Mouse (Mus musculus): ENCODE measurements at regions not wholly inside any gene's neighbourhood (a gene's known extent, or its start where the extent isn't known, plus 50 kb on each side); places are given as distances from the start of the nearest gene placed in this dataset.

- no peak for TF ChIP-seq MAX (IDR thresholded peaks at IDR 0.05; ENCODE audit: low read depth)
- TF ChIP-seq USF1 (IDR thresholded peaks at IDR 0.05; ENCODE audit: low read depth), result no peak
- no peak for TF ChIP-seq TCF12 (IDR thresholded peaks at IDR 0.05; ENCODE audit: insufficient read depth, poor library complexity, severe bottlenecking)
- TF ChIP-seq MYOG (IDR thresholded peaks at IDR 0.05; ENCODE audit: control insufficient read depth in 1 of 3, insufficient read depth in 1 of 3, insufficient read length in 2 of 3, low read depth in 2 of 3), result no peak
- no peak for TF ChIP-seq SRF (IDR thresholded peaks at IDR 0.05; ENCODE audit: control insufficient read depth, insufficient read length, low read depth)
- no peak for TF ChIP-seq POLR2A (IDR thresholded peaks at IDR 0.05; ENCODE audit: insufficient read length, low read depth)
These were observed 178.8 kb downstream of the Il20rb start for GRCm38 (mm10) chr9:100307765-100308164.
